Mouse (Mus musculus) cerebellum, adult 11 months (tissue): ENCODE results near the gene Sema4d.

Source experiments
- DNase-seq: peaks from one replicate; pipeline ENCODE4 v3.0.0; 2022

Gene Sema4d

DNA sequence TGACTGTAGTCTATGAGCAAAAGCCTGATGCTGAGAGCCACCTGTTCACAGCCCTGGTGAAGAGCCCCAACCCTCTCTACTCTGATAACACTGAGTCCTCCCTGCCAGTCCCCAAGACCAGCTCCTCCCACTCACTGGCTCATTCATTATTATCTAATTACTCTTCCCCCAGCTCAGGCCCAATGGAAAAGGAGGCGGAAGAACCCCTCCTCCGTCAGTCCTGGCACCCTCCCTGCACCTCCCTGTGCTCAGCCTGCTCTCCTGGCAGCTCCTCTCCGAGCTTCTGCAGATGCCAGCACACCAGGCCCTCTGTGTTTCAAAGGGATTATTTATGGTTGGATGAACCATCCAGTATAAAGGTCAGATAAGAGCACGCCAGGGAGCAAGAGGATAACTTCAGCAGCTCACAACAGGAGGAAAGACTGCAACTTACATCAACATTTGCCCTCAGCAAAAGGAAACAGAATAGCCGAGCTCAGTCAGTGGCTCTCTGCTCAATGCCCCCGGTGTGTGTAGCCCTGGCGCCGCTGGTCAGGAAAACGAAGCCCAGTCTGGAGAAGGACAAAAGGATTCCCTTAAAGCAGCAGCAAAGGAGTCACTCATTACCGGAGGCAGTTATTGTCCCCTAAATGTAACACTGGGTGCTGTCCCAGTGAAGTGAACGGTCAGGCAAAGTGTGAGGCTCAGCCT lies 16.4 kb downstream of the Sema4d start:
- peak; percentile 92 for DNase-seq

DNA sequence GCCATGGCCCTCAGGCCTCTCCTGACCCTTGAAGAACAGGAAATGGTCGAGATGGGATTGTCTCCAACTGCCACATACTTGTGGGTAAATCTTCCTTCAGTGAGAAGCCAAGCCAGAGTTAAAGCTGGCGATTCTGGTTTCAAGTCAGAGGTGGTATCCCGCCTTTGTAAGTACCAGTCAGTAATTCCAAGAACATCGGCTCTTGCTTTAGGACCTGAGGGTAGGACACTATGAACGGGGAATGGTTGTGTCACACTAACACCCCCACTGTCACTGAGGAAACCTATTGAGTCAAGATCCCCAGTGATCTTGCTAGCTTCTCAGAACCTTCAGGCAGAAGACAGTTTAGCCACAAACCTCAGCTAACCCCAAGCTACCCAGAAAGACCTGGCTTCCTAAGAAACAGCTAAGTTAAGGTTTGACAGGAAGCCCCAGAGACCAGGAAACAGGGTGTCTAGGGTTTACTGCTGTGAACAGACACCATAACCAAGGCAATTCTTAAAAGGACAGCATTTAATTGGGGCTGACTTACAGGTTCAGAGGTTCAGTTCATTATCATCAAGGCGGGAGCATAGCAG lies 17.3 kb downstream of the Sema4d start:
- no peak for DNase-seq

DNA sequence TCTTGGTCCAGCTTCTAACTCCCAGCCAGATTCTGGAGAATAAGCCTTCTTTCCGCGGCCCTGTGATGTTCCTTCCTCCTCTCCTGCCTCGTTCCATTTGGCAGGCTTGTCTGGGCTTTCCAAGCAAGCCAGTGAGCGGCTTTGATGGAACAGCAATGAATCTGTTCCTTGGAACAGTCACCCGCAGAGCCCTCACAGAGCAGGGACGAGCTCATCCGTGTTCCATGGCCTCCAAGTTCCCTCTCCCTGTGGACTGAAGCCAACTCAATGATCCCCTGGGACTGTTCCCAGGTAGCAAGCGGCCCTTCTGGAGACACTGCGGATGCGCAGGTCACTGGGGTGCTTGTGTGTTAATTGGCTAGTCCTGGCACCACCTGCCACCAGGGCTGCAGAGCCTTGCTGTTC lies 21.7 kb downstream of the Sema4d start:
- peak; percentile 67 for DNase-seq

DNA sequence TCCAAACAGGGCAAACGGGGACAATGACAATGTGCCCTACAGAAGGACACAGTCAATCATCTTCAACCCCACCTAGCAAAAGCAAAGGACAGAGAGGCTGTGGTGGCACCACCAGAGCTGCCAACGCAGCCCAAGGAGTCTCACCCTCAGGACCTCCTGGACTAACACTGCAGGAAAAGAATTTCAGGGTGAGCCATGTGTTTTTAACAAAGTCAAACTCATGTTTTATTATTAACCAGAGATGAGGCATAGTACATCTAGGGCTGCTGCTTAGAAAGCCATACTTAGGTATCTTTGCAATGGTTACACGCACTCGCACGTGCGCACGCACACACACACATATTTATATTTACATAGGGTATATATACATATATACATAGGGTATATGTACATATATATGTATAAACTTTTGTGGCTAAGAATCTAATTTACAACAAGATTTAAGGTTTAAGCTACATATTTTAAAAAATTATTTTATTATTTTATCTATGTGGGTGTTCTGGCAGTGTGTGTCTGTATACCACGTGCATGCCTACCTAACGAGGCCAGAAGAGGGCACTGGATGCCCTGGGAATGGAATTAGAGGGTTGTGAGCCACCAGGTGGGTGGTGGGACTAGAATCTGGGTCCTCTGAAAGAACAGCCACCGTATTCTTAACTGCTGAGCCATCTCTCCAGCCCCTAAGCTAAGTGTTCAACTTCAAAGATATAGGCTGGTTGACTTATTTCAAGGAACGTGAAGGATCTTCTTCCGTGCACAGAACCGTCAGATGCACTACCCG lies 22.7 kb downstream of the Sema4d start:
- no peak for DNase-seq

DNA sequence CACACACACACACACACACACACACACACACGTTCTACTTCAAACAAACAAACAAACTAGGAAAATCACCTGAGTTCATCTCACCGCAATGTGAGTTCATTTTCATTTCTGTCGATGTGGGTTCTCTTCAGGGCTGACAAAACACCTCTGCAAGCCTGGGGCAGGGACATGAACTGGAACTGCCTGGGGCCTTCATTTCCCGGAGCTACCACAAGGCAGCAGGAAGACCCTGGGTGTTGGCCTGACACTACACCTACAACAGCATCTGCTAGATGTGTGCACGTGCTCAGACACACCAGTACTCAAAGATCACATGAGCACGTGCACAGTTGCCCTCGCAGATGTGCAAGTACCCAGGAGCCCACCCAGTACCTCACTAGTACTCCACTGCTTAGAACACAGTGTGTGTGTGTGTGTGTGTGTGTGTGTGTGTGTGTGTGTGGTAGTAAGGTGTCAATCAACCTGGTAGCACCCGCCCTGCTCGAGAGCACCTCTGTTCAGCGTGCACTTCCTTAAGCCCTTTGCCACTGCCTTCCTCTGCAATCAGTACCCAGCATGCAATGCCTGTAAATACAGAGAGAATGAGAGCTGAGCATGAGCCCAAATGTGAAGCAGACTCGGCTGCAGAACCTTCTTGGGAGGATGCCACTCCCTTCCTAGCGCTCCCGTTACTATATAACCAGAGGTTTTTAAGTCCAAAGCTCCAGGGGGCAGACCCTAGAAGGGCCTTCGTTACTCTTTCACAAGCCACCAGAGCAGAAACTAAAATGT lies 25.4 kb downstream of the Sema4d start:
- DNase-seq: no peak

DNA sequence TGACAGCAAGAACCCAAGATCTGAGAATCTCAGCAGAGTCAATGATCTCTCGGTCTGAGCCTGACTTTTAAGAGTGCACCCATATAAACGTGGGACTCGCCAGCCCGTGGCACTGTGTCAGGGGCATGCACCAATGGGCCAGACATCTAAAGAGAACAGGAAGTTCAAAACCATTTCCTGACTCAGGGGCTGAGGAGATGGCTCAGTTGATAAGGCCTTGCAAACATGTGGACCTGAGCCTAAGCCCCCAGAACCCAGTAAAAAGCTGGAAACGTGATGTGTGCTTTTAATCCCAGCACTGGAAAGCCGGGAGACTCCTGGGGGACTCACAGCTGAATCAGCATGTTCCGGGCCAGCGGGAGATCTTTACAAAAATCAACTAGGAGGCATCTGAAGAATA lies 26.0 kb downstream of the Sema4d start:
- no peak for DNase-seq

DNA sequence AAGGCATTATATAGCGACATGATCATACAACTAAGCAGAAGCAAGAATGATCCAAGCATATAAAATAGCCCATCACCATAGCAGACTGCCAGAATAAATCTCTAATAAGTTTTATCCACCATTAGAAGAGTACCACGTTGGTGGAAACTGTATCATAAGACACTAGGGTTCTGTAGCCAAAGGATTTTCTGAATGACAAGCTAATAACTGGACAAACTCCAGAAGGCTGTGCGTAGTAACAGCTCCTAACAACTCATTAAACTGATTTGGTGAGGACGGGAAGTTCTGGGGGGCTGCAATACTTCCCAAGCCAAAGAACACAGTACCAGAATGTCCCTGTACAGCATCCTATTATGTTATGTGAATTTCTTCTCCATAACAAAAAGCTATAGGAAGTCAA lies 26.8 kb downstream of the Sema4d start:
- DNase-seq: no peak

DNA sequence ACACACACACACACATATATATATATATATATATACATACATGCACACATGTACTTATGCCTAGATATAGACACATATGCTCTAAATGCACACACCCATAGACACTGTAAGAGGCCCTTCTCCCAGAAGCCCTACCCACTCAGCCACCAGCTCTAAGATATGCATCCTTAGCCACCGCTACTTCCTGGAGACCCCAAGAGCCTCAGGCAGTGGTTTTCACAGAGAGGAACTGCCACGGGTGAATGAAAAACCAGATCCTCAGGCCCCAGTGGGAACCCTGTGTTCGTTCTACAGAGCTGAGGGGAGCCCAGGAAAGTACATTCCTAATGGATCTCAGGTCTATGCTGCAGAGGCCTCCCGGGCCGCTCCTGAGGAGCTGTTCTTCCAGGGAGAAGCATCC lies 28.2 kb downstream of the Sema4d start:
- DNase-seq: no peak

DNA sequence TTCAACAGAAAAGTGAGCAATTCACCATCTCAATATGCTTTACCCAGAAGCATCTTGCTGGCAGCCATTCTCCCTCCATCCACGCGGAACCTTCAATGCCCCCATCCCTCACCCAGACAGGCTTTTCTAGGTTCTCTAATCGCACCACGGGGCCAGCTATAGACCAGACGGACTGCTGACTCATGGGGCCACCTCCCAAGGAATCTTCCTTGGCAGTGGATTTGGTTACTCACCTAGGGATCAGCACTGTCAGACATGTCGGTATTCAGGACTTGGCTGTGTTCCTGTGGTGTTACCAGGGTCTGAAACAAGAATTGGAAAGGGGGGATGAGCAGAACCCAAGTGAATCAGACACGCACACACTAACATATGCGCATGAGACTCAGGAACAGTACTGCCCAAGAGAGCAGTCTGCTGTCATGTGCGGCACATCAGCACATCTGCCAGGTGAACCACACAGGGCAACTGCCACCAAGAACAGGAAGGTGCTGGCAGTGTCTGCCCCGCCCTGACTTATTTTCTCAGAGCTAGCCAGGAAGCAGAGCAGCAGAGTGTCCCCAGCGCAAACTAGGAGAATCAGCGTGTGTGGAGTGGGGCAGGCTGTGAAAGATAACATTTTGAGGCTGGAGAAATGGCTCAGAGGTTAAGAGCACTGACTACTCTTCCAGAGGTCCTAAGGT lies 30.4 kb downstream of the Sema4d start:
- no peak for DNase-seq

DNA sequence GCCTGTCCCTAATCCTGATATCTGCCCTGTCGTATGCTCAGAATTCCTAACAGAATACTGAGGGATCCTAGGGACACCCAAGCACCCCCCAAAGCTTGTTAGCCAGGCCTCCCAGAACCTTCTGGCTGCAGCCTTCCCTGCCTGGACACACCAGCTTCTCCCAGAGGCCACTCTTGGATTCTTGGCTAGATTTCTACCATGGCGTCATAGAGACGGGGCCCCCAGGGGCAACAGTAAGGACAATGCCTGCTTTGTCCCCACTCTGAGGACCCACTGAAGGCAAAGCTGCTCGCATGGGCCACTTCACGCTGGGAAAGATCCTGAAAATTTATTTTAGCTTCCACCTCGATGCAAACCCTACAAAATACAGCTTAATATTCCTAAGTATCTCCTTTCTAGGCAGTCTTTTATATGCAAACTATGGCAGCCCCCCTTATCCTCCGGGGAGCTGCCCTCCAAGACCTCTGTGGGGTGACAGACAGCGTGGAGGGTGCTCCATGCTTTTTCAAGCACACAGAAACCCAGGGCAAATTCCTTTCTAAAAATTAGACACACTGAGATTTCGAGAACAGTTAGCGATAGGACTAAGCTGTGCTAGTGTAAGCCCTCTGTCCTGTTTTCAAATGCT lies 32.2 kb downstream of the Sema4d start:
- DNase-seq: no peak

DNA sequence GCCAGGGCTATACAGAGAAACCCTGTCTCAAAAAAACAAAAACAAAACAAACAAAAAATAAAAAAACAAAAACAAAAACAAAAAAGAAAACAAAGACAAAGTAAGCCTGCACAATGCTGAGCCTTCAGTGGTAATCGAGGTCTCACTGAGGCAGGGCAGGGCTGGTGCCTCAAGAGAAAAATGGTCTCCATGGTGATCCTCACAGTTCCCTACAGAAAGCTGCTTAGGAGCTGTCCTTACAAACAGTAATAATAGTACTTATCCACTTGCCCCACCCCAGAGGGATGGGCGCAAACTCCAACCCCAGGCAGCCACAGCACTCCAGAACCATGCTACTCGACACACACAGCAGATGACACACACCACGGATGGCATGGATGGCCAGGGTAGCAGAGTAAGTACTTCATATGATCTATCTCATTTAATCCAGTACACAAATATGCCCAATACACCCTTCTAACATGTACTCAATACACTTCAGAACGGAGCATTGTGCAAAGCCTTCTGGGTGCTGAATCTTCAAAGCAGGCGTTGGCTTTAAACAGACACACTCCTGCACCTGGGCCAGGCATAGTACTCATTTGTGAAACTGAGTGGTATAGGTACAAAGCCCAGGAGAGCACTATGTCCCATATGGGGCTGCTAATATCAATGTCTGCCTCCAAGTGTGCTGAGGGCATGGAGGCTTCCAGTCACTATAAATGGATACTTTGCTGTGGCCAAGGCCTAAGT lies 34.1 kb downstream of the Sema4d start:
- no peak for DNase-seq

DNA sequence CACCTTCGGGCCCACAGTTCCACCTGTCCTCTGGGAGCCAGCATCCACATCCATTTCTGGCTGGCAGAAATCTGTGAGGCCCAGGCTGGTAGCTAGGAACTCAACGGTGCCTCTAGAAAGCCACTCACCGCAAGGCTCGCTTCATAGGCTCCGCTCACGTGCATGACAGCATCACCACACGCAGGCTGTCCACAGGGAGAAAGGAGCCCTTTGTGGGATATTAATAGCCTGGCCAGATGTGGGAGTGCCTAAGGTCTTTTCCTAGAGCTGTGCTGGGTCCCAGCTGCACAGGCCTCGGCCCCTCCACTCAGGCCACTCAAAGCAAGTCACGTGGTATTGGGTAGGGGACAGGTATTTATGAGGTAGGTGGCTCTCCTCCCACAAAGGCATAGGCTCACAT lies 35.1 kb downstream of the Sema4d start:
- DNase-seq: no peak

DNA sequence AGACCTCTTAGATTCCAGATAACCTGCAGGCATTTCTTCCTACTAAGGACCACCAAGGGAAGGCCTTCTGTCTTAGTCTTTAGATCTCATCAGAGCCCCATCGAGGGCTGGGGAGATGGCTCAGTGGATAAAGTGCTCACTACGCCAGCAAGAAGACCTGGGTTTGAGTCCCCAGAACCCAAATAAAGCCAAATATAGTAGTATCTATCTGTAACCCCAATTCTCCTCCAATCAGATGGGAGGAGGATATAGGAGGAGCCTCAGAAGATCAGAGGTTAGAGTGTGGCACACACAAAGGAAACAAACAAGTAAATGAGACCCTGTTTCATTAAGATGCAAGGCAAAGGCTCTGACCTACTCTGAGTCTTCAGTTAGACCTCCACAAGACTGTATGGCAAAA lies 36.4 kb downstream of the Sema4d start:
- no peak for DNase-seq

DNA sequence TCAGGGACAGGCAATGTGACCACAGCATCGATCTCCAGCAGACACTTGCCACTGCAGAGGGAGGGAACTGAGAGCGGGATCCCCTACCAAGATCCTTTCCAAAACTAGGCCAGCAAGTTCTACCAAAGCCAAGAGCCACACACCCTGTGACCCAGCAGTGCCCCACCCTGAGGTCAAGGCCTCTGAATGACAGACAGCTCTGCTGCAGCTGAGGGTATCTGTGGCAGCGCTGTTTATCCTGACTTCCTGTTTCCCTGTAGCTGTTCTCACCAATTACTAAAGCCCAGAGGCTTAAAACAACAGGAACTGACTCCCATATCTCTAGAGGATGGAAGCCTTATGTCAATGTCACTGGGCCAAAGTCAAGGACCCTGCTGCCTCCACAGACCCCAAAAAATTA lies 37.0 kb downstream of the Sema4d start:
- no peak for DNase-seq

DNA sequence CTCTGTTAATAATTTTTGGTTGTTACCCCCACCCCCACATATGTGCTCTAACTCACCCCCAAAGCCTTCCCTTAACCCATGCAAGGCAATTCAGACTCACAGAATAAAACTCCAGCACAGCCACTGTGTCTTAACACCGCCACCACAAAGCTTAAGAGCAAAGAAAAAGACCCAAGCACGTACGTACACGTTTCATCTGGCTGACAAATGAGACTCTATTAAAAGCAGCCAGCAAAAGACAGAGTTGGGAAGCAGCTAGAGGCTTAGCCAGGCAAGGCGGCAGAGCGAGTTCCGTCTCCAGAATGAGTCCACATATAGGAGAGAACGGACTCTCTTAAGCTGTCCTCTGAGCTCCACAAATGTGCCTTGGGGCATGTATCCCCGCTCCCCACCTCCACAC lies 37.5 kb downstream of the Sema4d start:
- no peak for DNase-seq

DNA sequence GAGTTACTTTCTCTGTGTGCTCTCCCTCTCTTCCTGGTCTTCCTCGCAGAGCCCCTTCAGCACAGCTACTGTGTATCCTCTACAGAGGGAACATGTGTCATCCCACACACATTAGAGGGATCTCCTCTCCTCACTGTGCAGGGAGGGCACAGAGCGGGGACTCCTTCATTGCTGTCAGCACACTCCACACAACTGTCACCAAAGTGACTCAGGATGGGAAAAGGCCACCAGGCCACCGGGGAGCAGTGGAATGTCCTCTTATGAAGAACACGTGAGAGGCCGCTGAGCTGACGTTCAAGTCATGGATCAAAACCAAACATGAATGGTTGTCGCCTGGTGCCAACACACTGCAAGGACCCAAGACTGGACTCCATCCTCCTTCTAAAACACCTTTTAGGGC lies 38.0 kb downstream of the Sema4d start:
- no peak for DNase-seq

DNA sequence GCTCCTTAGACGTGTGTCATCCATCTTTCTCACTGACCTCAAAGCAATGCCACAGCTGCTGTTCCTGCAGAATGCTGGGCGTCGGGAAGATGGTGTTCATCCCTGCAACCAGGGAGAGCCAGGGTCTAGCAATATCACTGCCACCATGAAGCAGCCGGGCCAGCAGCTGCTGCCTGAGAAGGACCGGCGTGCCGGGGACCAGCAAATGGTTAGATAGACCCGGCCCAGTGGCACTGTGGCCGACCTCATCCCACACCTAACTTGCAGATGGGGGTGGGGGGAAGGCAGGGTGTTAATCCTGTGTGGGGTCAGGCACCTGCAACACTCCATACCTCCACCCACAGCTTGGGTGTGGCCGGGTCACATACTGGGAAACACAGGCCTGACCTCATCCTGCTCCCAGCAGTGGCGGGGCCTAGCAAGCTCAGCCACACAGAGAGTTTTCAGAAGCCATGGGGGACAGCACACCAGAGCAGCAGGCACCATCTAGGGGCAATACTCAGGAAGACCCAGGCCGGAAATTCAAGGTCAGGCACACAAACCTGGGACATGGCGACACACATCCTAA lies 38.9 kb downstream of the Sema4d start:
- no peak for DNase-seq

DNA sequence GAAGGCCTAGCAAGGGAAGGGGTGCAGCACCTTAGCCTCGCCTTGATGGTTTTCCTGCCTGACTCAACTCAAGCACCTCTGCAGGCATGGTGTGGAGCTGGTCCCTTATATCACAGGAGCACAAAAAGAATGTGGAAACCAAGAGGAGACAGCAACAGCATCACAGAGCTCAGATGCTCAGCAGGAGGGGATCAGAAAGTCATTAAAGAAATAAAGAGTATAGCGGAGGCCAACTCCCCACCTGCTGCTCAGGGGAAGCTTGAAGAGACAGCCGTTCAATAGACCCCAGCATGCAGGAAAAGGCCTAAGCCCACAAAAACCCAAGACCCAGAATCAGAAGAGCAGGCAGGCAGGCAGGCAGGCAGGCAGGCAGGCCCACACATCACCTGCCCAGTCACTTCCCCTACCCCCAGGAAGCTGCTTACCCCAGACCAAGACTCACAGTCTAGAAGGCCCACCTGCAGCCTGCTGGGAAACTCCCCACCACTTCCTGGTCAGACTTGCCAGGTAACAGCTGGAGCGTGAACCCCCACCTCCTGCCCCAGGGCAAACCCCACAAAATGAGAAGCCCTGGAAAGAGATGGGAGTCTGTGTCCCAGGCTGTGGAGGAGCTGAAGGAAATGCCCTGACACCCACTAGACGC lies 39.6 kb downstream of the Sema4d start:
- no peak for DNase-seq

DNA sequence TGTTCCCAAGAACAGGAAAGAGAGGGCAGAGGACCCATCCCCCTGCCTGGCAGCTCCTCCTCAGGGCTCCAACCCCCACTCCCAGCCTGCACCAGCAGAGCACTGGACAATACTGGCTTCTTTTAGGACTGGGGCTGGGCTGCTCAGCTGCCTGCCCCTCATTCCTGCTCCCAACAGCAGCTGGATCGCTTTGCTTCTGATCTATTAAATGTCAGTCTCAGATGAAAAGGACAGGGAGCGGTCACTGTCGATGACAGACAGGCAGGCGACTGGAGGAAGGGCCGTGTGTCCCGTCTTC lies 40.4 kb downstream of the Sema4d start:
- DNase-seq: no peak

DNA sequence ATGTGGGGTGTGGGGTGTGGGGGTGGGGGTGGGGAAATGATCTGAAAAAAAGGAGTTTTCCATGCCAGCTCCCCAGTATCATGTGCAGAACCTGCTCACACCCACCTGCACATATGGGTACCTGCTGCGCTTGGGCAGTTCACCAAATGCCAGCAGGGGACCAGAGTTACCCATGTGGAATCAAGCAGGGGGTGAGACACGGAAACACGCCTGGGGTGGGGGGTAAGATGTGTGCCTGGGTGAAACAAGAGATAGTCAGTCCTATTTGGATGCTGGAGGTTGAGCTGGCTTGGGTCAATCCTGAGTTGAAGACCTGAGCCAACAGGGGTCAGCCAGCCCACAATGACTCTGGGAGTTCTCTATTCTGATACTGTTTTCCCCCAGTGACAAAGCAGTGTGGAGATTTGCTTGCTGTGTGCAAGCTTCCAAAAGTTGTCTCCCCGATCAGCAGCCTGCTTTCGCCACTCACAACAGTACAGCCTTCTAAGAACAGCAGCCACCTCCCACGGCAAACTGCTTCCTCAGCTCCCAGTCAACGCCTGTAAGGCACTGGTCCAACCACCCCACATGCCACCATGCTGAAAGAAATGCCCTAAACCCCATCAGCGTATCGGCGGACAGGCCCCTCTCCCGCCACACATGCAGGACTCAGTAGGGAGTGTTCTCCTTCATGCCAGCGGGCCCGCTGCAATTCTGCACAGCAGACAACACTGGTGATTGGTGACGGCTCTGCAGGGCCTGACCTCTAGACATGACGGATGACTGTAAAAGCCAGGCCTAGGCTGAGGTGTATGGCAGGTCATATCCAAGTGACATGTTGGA lies 41.0 kb downstream of the Sema4d start:
- no peak for DNase-seq
